Mouse (Mus musculus) CH12.LX (cell line): ENCODE data around the gene Dagla. TPM values are rescaled to one million over a fixed set of nuclear protein-coding genes. Genes with fewer than 3 reads are reported as not detected.
A peak's percentile ranks its signal among the peaks of the same experiment; 100 is the strongest.

Experiments
- DNase-seq: peaks from one replicate; pipeline ENCODE4 v3.0.0-alpha.2; 2013; ENCODE audit errors: extremely low read depth
- H3K27ac ChIP-seq: 2 replicates; pipeline ENCODE4 v1.5.1; 2012; ENCODE audit warnings: low read depth, mild to moderate bottlenecking, control low read depth, moderate library complexity; ENCODE audit not compliant: insufficient read depth
- H3K27me3 ChIP-seq: replicated peaks from 2 replicates; pipeline ENCODE3; 2012; ENCODE audit warnings: inconsistent platforms
- H3K36me3 ChIP-seq, 2 experiments: replicated peaks in 1 of 2; 2 replicates each; pipeline versions ENCODE3 to v1.6.1; 2012; ENCODE audit warnings: inconsistent platforms in 1 of 2, low read length in 1 of 2, mild to moderate bottlenecking in 1 of 2, mixed read lengths in 1 of 2, moderate library complexity in 1 of 2; ENCODE audit not compliant: control insufficient read depth in 1 of 2, insufficient read depth in 1 of 2
- H3K4me1 ChIP-seq, 2 experiments: 2 replicates each; pipeline ENCODE4 v1.6.1; 2012; ENCODE audit warnings: inconsistent platforms in 1 of 2, moderate library complexity in 1 of 2; ENCODE audit not compliant: insufficient read depth in 2 of 2, control insufficient read depth in 1 of 2
- H3K4me2 ChIP-seq: 2 replicates; pipeline ENCODE4 v1.6.1; 2012; ENCODE audit warnings: low read depth, mild to moderate bottlenecking, control low read depth; ENCODE audit not compliant: poor library complexity, insufficient read depth, severe bottlenecking
- H3K4me3 ChIP-seq, 3 experiments: fragments of 150-350 bp in 1 of 3; sonication (generic) in 1 of 3; replicated peaks in 1 of 3; 2 replicates each; pipeline versions ENCODE3 to v1.5.1; 2011 to 2012; ENCODE audit warnings: low read depth in 2 of 3, low read length in 2 of 3, mild to moderate bottlenecking in 2 of 3, moderate library complexity in 2 of 3, control low read depth in 1 of 3, improper control_type of control experiment in 1 of 3, inconsistent platforms in 1 of 3, mixed read lengths in 1 of 3; ENCODE audit not compliant: poor library complexity in 1 of 3
- H3K79me2 ChIP-seq: replicated peaks from 2 replicates; pipeline ENCODE4 v1.6.1; 2012; ENCODE audit warnings: mild to moderate bottlenecking, moderate library complexity; ENCODE audit not compliant: control insufficient read depth, poor library complexity, insufficient read depth, severe bottlenecking; ENCODE audit errors: extremely low read depth
- H3K9ac ChIP-seq: 2 replicates; pipeline ENCODE4 v1.6.1; 2012; ENCODE audit warnings: low read depth, mild to moderate bottlenecking, control low read depth, moderate library complexity; ENCODE audit not compliant: insufficient read depth
- H3K9me3 ChIP-seq: replicated peaks from 2 replicates; pipeline ENCODE3; 2012; ENCODE audit warnings: low read length, inconsistent platforms, mixed read lengths
- BHLHE40 ChIP-seq: IDR thresholded peaks from 2 replicates; pipeline ENCODE4 v1.6.1; 2011; ENCODE audit warnings: mild to moderate bottlenecking, low read depth, low read length, improper control_type of control experiment
- CHD1 ChIP-seq: IDR thresholded peaks from 2 replicates; pipeline ENCODE4 v1.6.1; 2012; ENCODE audit warnings: low read depth, low read length, improper control_type of control experiment, inconsistent platforms
- CTCF ChIP-seq, 2 experiments: IDR thresholded peaks in 1 of 2; conservative IDR thresholded peaks in 1 of 2; 2 replicates each; pipeline ENCODE4 v1.5.1; 2011 to 2012; ENCODE audit warnings: low read depth in 2 of 2, low read length in 2 of 2, improper control_type of control experiment in 1 of 2, inconsistent platforms in 1 of 2, mild to moderate bottlenecking in 1 of 2, moderate library complexity in 1 of 2
- ELF1 ChIP-seq: IDR thresholded peaks from 2 replicates; pipeline ENCODE4 v1.6.1; 2014; ENCODE audit warnings: low read depth, mild to moderate bottlenecking, inconsistent platforms, low read length, improper control_type of control experiment
- ETS1 ChIP-seq: conservative IDR thresholded peaks from 2 replicates; pipeline ENCODE4 v1.6.1; 2012; ENCODE audit warnings: low read depth, mild to moderate bottlenecking, inconsistent platforms, low read length, improper control_type of control experiment, moderate library complexity
- GABPA ChIP-seq: IDR thresholded peaks from 2 replicates; pipeline ENCODE4 v1.6.1; 2012; ENCODE audit warnings: low read depth, low read length, improper control_type of control experiment, inconsistent platforms; ENCODE audit not compliant: insufficient replicate concordance
- KAT2A ChIP-seq: IDR thresholded peaks from 2 replicates; pipeline ENCODE4 v1.6.1; 2012; ENCODE audit warnings: low read length, improper control_type of control experiment, inconsistent platforms; ENCODE audit not compliant: insufficient replicate concordance
- MAFK ChIP-seq: IDR thresholded peaks from 2 replicates; pipeline ENCODE4 v1.6.1; 2011; ENCODE audit warnings: low read length, improper control_type of control experiment; ENCODE audit not compliant: insufficient replicate concordance
- MAZ ChIP-seq: IDR thresholded peaks from 2 replicates; pipeline ENCODE4 v1.6.1; 2012; ENCODE audit warnings: low read depth, mild to moderate bottlenecking, inconsistent platforms, low read length, improper control_type of control experiment, moderate library complexity
- MXI1 ChIP-seq: IDR thresholded peaks from 2 replicates; pipeline ENCODE4 v1.6.1; 2011; ENCODE audit warnings: mild to moderate bottlenecking, low read depth, low read length, improper control_type of control experiment
- MYC ChIP-seq: IDR thresholded peaks from 2 replicates; pipeline ENCODE4 v1.6.1; 2011; ENCODE audit warnings: low read depth, mild to moderate bottlenecking, improper control_type of control experiment, low read length
- PAX5 ChIP-seq: IDR thresholded peaks from 2 replicates; pipeline ENCODE4 v1.6.1; 2012; ENCODE audit warnings: low read length, inconsistent platforms, mixed read lengths
- POLR2A ChIP-seq: IDR thresholded peaks from 2 replicates; pipeline ENCODE4 v1.6.1; 2011; ENCODE audit warnings: low read depth, mild to moderate bottlenecking, improper control_type of control experiment, low read length
- RAD21 ChIP-seq: IDR thresholded peaks from 2 replicates; pipeline ENCODE4 v1.6.1; 2011; ENCODE audit warnings: low read depth, mild to moderate bottlenecking, low read length, improper control_type of control experiment, moderate library complexity
- RCOR1 ChIP-seq: conservative IDR thresholded peaks from 2 replicates; pipeline ENCODE4 v1.6.1; 2012; ENCODE audit warnings: low read depth, mild to moderate bottlenecking, inconsistent platforms, low read length, improper control_type of control experiment
- SMC3 ChIP-seq: IDR thresholded peaks from 2 replicates; pipeline ENCODE4 v1.6.1; 2011; ENCODE audit warnings: low read depth, low read length, improper control_type of control experiment
- TBP ChIP-seq: conservative IDR thresholded peaks from 2 replicates; pipeline ENCODE4 v1.6.1; 2011; ENCODE audit warnings: low read depth, low read length, improper control_type of control experiment
- USF1 ChIP-seq: IDR thresholded peaks from 2 replicates; pipeline ENCODE4 v1.6.1; 2014; ENCODE audit warnings: low read depth, mild to moderate bottlenecking, inconsistent platforms, low read length, improper control_type of control experiment
- USF2 ChIP-seq: conservative IDR thresholded peaks from 2 replicates; pipeline ENCODE4 v1.6.1; 2011; ENCODE audit warnings: low read depth, low read length, improper control_type of control experiment
- ZC3H11A ChIP-seq: IDR thresholded peaks from 2 replicates; pipeline ENCODE4 v1.6.1; 2012; ENCODE audit warnings: low read depth, mild to moderate bottlenecking, inconsistent platforms, low read length, improper control_type of control experiment
- ZMIZ1 ChIP-seq: IDR thresholded peaks from 2 replicates; pipeline ENCODE4 v1.6.1; 2012; ENCODE audit warnings: low read depth, mild to moderate bottlenecking, inconsistent platforms, low read length, improper control_type of control experiment
- ZNF384 ChIP-seq: IDR thresholded peaks from 2 replicates; pipeline ENCODE4 v1.6.1; 2012; ENCODE audit warnings: low read depth, low read length, improper control_type of control experiment, inconsistent platforms
- dilution Hi-C: fragments of 300-500 bp; cut with MboI; formaldehyde crosslinking; loops from 2 replicates; pipeline ENCODE4 v1.14.3; 2020; ENCODE audit warnings: low sequenced_read_pairs; ENCODE audit not compliant: extremely low pct_unique_long_range_greater_than_20kb, extremely low pct_ligation_motif_present
- in situ Hi-C: fragments of 300-500 bp; cut with MboI; formaldehyde crosslinking; loops from 3 replicates; pipeline ENCODE4 v1.14.3; 2019; ENCODE audit warnings: low sequenced_read_pairs, low pct_ligation_motif_present, low pct_unique_long_range_greater_than_20kb, mixed read lengths
- polyA plus RNA-seq: library from polyadenylated mRNA; unstranded; fragments of >175 nt; gene quantifications from 2 replicates; pipeline ENCODE4 v1.2.1, GENCODE M21; 2012; ENCODE audit warnings: low read depth; ENCODE audit not compliant: insufficient read length
- total RNA-seq, 2 experiments: library from RNA; depleted of rRNA; stranded (reverse); fragments of 300-350 nt in 1 of 2; fragments of >200 nt in 1 of 2; gene quantifications; 2 replicates each; pipeline ENCODE4 v1.2.3; 2012 to 2014

The Dagla gene
- total and polyA plus RNA-seq, 3 experiments: 0.21 to 0.55 TPM; not detected in 1

DNA sequence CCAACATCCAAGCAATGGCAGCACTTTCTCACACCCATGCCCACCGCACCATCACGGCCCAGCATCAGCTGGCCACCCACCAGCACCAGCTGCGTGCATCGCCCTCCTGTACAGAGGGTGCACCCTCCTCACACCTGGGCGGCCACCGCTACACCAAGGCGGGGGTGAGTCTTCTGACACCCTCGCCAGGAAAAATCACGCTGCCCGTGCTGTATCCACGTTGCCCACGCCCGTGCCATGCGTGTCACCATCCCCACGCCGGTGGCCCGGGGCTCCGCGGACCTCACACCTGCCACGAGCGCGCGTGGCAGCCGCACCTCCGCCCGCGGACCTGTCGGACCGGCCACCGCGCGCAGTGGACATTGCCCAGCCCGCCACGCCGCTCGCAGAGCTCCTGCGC is 282 bp downstream of the Dagla start:
- H3K27ac ChIP-seq: no peak overlapping the region
- DNase-seq: no peak
- peak overlapping the region in 2 of 3 experiments; percentile 24 to 65 for H3K4me3 ChIP-seq
- H3K79me2 ChIP-seq: no peaks in the 10 kb centered on the region
- H3K4me1 ChIP-seq: peaks cover 8 to 16% of the 10 kb centered on the region in 2 experiments
- no peaks in the 10 kb centered on the region for H3K9me3 ChIP-seq
- in situ Hi-C loops (no loop called here), dilution Hi-C loops (no loop called here)
- peak overlapping the region; percentile 65 for H3K4me2 ChIP-seq
- peaks cover 98% of the 10 kb centered on the region for H3K27me3 ChIP-seq
- H3K9ac ChIP-seq: peak overlapping the region; percentile 52
- TF ChIP-seq MYC (no peak), ZNF384 (no peak)
- H3K36me3 ChIP-seq: no peaks in the 10 kb centered on the region

DNA sequence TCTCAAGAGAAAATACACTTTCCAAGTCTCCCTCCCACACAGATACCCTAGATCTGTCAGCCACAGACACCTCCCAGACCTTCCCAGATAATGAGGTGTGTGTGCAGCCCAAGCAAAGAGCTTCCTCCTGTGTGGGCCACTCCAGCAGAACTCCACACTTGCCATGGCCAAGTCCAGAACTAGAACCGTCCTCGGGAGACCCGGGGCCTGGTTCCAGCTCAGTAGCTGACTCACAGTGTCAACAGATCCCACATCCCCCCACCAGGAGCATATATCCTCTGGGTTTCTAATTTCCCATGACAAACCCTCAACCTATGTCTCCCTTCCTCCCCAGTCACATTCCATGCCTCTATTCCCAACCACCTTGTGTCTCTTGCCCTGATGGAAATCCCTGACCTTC is 1.8 kb downstream of the Dagla start:
- dilution Hi-C loops: no loop called here
- H3K4me2 ChIP-seq: no peak overlapping the region
- no peak overlapping the region for H3K4me3 ChIP-seq
- no peak overlapping the region for H3K27ac ChIP-seq
- no peaks in the 10 kb centered on the region for H3K36me3 ChIP-seq
- TF ChIP-seq KAT2A: no peak
- no peak for TF ChIP-seq CTCF (conservative IDR thresholded peaks at IDR 0.05 in 1 of 2, IDR thresholded peaks at IDR 0.05 in 1 of 2; ENCODE audit: low read depth in 2 of 2, low read length in 2 of 2)
- no peak for TF ChIP-seq ZMIZ1
- no peak for TF ChIP-seq CHD1
- TF ChIP-seq POLR2A: no peak
- no peak for TF ChIP-seq ELF1
- TF ChIP-seq RAD21: no peak
- no peak for TF ChIP-seq ETS1
- no peak for TF ChIP-seq ZC3H11A
- no peak for TF ChIP-seq MAFK
- TF ChIP-seq RCOR1: no peak
- no peak for TF ChIP-seq PAX5
- no peak for TF ChIP-seq GABPA
- TF ChIP-seq BHLHE40: no peak
- no peak for TF ChIP-seq USF1
- TF ChIP-seq MAZ: no peak
- TF ChIP-seq TBP: no peak
- no peak for TF ChIP-seq MXI1
- no peak for TF ChIP-seq SMC3
- TF ChIP-seq USF2: no peak
- no peaks in the 10 kb centered on the region for H3K9me3 ChIP-seq
- in situ Hi-C loops: no loop called here
- DNase-seq: no peak
- H3K4me1 ChIP-seq: peaks cover 8 to 23% of the 10 kb centered on the region in 2 experiments
- H3K27me3 ChIP-seq: peaks cover 93% of the 10 kb centered on the region
- H3K9ac ChIP-seq: no peak overlapping the region
- no peaks in the 10 kb centered on the region for H3K79me2 ChIP-seq
